Mouse (Mus musculus): ENCODE data around the gene Stil. TPM values are rescaled to one million over a fixed set of nuclear protein-coding genes. Genes with fewer than 3 reads are reported as not detected.

The Stil gene
- total RNA-seq, 2 experiments from 2014 or later = 13.9 to 36.2 TPM

DNA sequence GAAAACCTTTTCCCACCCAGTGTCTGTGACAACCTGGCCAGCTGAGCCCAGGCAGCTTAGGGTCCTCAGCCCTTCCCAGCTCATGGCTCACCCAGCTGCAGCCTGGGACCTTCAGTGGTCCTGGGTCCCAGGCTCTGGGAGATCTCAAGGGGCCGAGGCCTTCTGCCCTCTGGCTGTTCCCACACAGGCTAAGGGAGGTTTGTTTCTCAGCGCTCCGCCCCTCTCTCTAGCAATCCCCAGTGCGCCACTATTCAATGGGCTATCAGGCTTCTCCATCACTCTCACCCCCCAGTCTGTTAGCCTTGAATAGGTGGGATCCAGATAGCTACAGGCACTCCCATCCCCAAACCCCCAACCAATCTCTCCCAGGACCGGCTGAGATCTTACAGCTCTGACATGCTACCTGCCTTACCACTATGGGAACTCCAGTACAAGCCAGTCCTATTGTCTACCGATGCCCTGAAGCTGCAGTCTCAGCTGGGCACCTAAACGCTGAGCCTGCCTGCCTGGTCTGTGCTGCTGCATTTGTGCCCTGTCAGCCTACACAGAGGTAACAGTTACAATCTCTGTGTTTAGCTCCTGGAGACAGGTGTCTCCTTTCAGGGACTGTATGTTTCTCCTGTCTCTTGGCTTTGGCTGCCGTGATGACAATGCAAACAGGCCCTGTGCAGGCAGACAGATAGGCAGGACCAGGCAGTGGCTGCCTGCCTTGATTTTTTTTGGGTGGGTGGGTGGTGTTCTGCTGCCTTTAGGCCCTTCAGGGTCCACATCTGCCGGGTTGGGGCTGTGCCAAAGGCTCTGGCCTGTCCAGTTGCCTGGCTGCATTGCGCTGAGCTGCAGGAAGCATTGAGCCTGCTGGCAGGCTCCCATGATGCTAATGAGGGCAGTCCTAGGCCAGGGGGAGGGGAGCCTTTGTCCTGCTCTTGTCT lies 79.2 kb downstream of the Stil start:
- ATAC-seq (ENCODE audit: poor library complexity, severe bottlenecking) = no peak

DNA sequence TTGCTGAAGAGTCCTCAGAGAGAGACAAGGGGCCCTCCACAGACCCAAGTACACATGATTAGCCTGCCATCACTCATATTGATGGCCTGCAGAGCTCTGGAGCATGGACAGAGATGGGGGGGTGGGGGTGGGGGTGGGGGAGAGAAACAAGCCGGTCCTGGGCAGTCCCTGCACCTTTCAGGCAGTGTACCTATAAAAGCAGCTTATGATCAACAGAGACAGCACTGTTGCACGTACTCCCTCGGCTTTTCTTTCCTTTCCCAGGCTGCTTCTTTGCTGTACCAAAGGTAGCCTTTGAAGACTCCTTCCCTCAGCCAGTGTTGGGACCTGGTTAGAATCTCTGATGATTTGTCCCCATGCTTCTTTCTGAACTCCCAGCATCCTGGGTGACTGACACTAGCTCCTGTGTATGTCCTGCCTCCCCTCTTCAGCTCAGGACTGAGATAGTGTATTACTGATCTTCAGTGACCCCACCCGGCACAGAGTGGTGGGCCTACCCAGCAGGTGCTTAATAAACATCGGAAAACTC lies 79.9 kb downstream of the Stil start:
- no peak for ATAC-seq (ENCODE audit: poor library complexity, severe bottlenecking)

DNA sequence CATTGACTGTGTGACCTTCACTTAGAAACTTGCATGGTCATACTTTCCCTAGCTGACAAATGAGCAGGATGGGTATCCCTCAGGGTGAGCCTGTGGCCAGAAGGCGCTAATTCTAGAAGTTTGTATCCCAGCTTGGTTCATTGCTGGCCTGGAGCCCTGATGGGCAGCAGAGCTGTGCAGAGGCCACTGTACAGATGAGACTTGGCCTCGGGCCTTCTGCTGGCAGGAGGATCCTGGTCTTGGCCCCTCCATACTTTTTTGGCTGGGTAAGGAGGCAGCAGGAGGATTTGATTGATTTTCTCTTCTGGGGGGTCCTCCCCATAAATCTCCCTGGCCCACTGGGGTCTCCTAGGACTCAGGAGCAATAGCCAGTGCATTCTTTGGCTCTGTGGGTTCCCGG lies 83.1 kb downstream of the Stil start:
- no peak for ATAC-seq (ENCODE audit: poor library complexity, severe bottlenecking)

DNA sequence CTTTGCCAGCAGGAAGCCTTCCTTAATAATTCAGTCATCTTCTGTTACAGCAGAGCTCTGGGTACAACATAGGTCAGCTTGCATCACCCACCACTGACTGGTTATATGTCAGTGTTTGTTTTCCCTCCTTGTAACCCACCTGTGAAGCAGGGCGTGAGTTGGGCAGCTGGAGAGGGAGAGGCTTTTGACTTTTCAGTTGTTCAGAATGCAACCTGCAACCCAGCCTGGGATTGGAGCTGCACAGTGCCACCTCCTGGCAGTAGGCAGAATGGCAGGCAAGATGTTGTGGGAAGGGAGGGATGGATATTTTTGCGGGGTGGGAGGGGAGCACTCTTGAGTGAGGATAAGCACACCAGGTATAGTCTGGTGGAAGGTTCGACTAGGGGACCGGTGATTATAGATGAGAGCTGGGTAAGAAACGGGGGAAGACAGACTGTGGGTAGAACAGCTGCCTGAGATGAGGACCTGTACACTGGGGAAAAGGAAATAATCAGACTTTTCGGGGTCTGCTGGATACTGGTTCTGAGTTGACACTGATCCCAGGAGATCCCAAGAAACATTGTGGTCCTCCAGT lies 85.7 kb downstream of the Stil start:
- ATAC-seq (ENCODE audit: poor library complexity, severe bottlenecking) = peak; percentile 84

DNA sequence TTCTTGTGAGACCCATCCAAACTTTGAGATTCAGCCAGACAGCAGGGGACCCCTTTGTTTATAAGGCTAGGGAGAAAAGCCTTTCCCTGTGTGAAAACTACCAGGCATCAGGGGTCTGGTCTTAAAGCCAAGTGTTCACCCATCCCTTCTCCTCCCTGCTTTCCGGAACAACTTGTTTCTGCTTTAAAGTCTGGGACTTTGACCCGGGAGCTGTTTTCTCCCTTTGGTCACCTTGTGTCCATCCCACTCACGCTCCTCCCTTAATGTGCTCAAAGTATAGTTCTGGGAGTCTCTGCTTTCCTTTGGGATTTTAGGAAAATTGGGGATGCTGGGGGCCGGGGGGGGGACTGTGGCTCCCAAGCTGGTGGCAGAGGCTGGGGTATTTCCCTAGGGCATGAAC lies 86.3 kb downstream of the Stil start:
- no peak for ATAC-seq (ENCODE audit: poor library complexity, severe bottlenecking)

DNA sequence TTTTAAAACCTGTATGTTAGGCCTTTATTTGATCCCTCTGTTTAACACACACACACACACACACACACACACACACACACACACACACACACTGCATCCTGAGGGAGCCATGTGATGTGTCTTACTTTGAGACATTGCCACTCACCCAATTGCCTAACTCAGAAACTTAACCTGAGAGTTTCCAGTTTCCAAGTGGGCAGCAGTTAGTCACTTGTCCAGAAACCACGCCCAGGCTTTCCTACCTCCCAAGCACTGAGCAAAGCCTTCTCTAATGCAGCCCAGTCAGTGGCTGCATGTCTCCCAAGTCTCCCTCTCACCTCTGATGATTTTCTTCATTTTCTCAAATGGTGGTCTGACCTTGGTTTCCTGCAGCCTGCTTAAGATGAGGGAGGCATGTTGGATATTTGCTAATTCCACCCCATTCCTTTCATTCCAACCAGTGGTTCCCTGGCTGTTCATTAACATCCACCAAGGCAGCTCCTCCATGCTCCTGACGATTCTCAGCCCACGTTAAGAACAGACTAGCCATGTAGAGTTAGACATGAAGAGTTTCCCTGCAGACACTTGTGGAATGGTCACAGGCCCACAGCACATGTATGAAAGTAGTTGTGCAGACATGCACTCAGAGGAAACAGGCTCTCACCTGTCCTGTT lies 86.9 kb downstream of the Stil start:
- ATAC-seq (ENCODE audit: poor library complexity, severe bottlenecking) = no peak

DNA sequence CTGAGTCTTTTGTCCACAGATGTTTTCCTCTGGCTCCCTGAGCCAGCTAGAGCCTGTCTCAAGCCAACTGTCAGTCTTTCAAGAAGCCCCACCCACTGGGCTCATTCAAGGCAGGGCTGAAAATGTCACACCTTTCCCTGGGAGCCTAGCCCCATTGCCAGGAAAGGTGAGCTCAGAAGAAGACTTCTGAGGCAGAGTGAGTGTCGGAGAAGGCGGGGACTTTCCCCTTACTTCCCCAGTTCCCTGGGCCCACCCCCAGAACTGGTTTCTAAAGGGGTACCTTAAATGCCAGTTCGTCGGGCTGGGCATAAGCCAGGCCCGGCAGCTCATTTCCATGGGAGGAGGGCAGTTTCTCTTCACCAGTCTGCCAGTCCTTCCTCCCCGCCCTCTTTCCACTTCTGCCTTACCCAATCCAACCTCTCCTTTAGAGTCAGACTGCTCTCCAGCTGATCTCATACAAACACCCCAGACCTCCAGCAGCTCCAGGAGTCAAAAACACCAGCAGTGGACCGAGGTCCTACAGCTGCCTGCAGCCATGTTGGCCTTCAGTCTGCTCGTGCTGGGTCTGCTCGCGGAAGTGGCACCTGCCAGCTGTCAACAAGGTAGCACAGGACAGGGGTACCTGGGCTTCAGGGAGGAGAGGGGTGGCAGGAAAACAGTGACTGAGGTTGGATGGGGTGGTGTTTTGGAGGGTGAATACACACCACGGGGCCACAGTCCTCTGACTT lies 88.8 kb downstream of the Stil start, which contains the start of gene Pdzk1ip1:
TSS of gene Pdzk1ip1 (plus strand) at position 98 of the 728 bp plus-strand sequence.
- peak; percentile 63 for ATAC-seq (ENCODE audit: poor library complexity, severe bottlenecking)

DNA sequence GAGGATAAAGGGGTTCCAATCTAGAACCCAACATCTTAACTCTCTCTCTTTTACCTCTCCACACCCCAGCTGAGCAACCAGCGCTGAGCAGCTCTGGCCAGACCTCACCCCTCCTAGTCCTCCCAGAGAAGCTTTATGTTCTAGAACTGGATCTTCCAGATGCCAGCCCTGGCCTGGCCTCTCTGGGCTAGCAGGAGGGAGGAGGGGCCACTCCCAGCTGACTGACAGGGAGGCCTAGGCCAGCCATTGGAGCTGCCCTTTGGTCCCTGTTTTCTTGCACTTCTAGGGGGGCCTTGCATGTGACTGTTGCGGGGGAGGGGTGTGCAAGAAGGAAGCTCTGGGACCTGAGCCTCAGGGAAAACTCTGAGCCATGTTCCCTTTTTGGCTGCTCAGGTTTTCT lies 90.6 kb downstream of the Stil start:
- no peak for ATAC-seq (ENCODE audit: poor library complexity, severe bottlenecking)

DNA sequence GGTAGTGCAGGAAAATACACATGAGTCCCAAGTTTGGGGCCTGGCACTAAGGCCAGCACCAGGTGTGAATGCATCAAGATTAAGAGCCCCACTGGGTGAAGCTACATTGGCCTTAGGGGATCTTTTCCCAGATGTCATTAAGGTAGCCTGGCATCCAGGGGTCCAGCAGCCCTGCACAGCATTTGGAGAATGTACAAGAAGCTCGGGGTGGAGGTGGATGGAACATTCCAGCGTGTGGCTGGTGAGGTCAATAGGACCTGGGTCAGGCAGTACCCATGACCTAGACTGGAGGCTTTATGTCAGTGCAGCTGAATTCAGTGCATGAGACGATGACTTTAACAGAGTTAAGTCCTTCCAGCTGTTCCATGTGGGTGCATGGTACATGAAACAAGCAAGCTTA lies 91.8 kb downstream of the Stil start:
- no peak for ATAC-seq (ENCODE audit: poor library complexity, severe bottlenecking)

Other genes starting within 250 kb of the Stil start
- not detected in 2 replicates for gene Gm12830, start 178.4 kb upstream of the Stil start, total RNA-seq (2015)
- not detected in 2 replicates for gene Gm12830, start 178.4 kb upstream of the Stil start, total RNA-seq (2017)
- 0.42 and 0.66 TPM in 2 replicates for gene Foxd2, start 91.3 kb upstream of the Stil start, total RNA-seq (2015)
- gene Foxd2, start 91.3 kb upstream of the Stil start, total RNA-seq (2017) = 0.66 and 0.77 TPM in 2 replicates
- gene Foxe3, start 74.1 kb upstream of the Stil start, total RNA-seq (2015) = not detected in 2 replicates
- not detected in 2 replicates for gene Foxe3, start 74.1 kb upstream of the Stil start, total RNA-seq (2017)
- gene Cmpk1, start 12.9 kb upstream of the Stil start, total RNA-seq (2015) = 93.3 and 118 TPM in 2 replicates
- 253 and 262 TPM in 2 replicates for gene Cmpk1, start 12.9 kb upstream of the Stil start, total RNA-seq (2017)
- 2.2 and 3.8 TPM in 2 replicates for gene Tal1, start 56.3 kb downstream of the Stil start, total RNA-seq (2015)
- gene Tal1, start 56.3 kb downstream of the Stil start, total RNA-seq (2017) = 1.8 and 2.6 TPM in 2 replicates
- 1.5 and 2.8 TPM in 2 replicates for gene Pdzk1ip1, start 88.5 kb downstream of the Stil start, total RNA-seq (2015)
- 0.33 and 0.53 TPM in 2 replicates for gene Pdzk1ip1, start 88.5 kb downstream of the Stil start, total RNA-seq (2017)
- not detected in 2 replicates for gene Cyp4x1, start 134.1 kb downstream of the Stil start, total RNA-seq (2015)
- gene Cyp4x1, start 134.1 kb downstream of the Stil start, total RNA-seq (2017) = not detected in 2 replicates
- gene Cyp4a29, start 241.9 kb downstream of the Stil start, total RNA-seq (2015) = not detected in 2 replicates
- gene Cyp4a29, start 241.9 kb downstream of the Stil start, total RNA-seq (2017) = not detected in 2 replicates